10 mouse cellular contexts compared by ENCODE assay signal in the genomic region with DNA sequence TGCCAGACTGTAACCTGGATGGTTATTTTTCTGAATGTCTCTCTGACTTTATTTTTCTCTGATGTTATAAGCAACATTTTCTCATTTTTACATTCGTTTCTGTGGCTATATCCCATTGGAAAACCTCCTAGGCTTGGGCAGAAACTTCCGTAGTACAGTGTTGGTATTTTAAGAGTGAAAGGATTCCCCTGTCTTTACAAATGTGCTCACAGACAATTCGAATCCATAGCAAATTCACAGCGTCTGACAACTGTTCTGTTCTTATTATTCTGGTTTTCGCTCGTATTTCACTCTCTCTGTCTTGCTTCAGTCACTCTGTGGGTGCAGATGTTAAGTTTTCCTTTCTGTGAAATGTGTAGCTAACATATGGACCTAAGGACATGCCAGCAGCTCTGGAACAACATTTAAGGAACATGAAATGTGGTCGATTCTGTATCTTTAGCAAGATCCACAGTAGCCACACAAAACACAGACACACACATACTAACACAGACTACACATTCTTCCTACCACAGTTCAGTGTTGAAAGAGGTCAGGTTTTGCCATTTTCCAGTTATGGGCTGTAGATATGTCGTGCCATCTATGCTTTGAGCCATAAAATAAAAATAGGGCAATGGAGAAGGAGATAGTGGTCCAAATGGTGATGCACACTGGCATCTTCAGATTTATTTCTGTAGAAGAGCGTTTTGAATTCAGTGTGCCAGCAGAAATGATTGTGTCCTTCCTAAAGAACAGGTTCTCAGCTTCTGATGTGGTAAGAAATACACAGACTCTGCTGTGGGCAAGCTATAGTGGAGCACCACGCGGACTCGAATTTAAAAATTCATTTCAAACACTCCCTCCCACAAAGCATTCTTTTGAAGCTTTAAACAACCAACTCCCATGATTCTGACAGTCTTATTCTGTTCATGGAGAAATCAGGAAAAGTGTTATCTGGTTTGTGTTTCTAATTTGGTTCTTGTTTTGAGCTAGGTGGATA.
A peak's percentile ranks its signal among the peaks of the same experiment; 100 is the strongest.
DNase-seq lines count a peak whose midpoint lies in the region; ATAC-seq and TF ChIP-seq lines count a peak whose summit lies in the region.
"Had no signal": no experiment of that assay in that cellular context is flagged by ENCODE, and none has a peak within 500 bp of the region (broad histone marks: within the 10 kb centered on the region; RNA-seq: fewer than 3 reads in every experiment).

No protein-coding gene starts in this region.

- peak overlapping the region; percentile 73 for H3K9ac ChIP-seq in hindbrain, embryonic 16.5 days (ENCODE audit: low read depth, low read length)
- peak overlapping the region; percentile 83 for H3K9ac ChIP-seq in midbrain, postnatal 0 days (replicated peaks; ENCODE audit: low read length, poor library complexity, severe bottlenecking)
- H3K9ac ChIP-seq in lung, postnatal 0 days (replicated peaks; ENCODE audit: low read depth) = no peak overlapping the region
- no peak overlapping the region for H3K9ac ChIP-seq in intestine, postnatal 0 days (ENCODE audit: low read depth, low read length)
- no peak overlapping the region for H3K9ac ChIP-seq in intestine, embryonic 15.5 days
- H3K9ac ChIP-seq: liver, embryonic 15.5 days had no signal

- H3K27me3 ChIP-seq in hindbrain, embryonic 16.5 days (replicated peaks; ENCODE audit: control insufficient read depth, insufficient read depth, low read length) = no peaks in the 10 kb centered on the region
- H3K27me3 ChIP-seq in midbrain, postnatal 0 days (ENCODE audit: insufficient read depth, low read length) = no peaks in the 10 kb centered on the region
- no peaks in the 10 kb centered on the region for H3K27me3 ChIP-seq in lung, postnatal 0 days (replicated peaks; ENCODE audit: insufficient read depth, low read length)
- no peaks in the 10 kb centered on the region for H3K27me3 ChIP-seq in intestine, postnatal 0 days (replicated peaks; ENCODE audit: control insufficient read depth, insufficient read depth, low read length)
- H3K27me3 ChIP-seq in intestine, embryonic 15.5 days (replicated peaks) = no peaks in the 10 kb centered on the region
- H3K27me3 ChIP-seq: liver, embryonic 15.5 days had no signal

- no peak for TF ChIP-seq CTCF in layer of hippocampus, adult 2 months (conservative IDR thresholded peaks at IDR 0.05)
- TF ChIP-seq CTCF in embryonic fibroblast, embryonic 13.5 days (IDR thresholded peaks at IDR 0.05; ENCODE audit: borderline replicate concordance, insufficient read depth, low read length) = no peak
- no peak for TF ChIP-seq CTCF in midbrain, postnatal 0 days (IDR thresholded peaks at IDR 0.05)
- no peak for TF ChIP-seq CTCF in lung, postnatal 0 days (IDR thresholded peaks at IDR 0.05)
- no peak for TF ChIP-seq CTCF in intestine, postnatal 0 days (IDR thresholded peaks at IDR 0.05; ENCODE audit: low read depth)

- no peak for TF ChIP-seq POLR2A in embryonic fibroblast, embryonic 13.5 days (IDR thresholded peaks at IDR 0.05; ENCODE audit: low read depth, low read length)

- peak overlapping the region; percentile 99 for H3K27ac ChIP-seq in layer of hippocampus, adult 2 months
- peak overlapping the region; percentile 17; the same call in 1 of the 2 replicates for H3K27ac ChIP-seq in embryonic fibroblast, embryonic 13.5 days (ENCODE audit: insufficient read depth, low read length)
- peak overlapping the region; percentile 95 for H3K27ac ChIP-seq in hindbrain, embryonic 16.5 days (ENCODE audit: low read depth, low read length)
- peak overlapping the region; percentile 97 for H3K27ac ChIP-seq in midbrain, postnatal 0 days (ENCODE audit: low read depth, low read length)
- H3K27ac ChIP-seq in lung, postnatal 0 days (ENCODE audit: low read length) = no peak overlapping the region
- H3K27ac ChIP-seq in intestine, postnatal 0 days (ENCODE audit: low read depth, low read length) = no peak overlapping the region
- H3K27ac ChIP-seq in intestine, embryonic 15.5 days = no peak overlapping the region

- H3K36me3 ChIP-seq in hindbrain, embryonic 16.5 days (ENCODE audit: control insufficient read depth, insufficient read depth, low read length) = no peaks in the 10 kb centered on the region
- no peaks in the 10 kb centered on the region for H3K36me3 ChIP-seq in midbrain, postnatal 0 days (ENCODE audit: insufficient read depth, low read length)
- H3K36me3 ChIP-seq in lung, postnatal 0 days (ENCODE audit: insufficient read depth, low read length) = no peaks in the 10 kb centered on the region
- H3K36me3 ChIP-seq in intestine, postnatal 0 days (ENCODE audit: control insufficient read depth, insufficient read depth) = no peaks in the 10 kb centered on the region
- no peaks in the 10 kb centered on the region for H3K36me3 ChIP-seq in intestine, embryonic 15.5 days
- H3K36me3 ChIP-seq: liver, embryonic 15.5 days had no signal

- peaks cover 7% of the 10 kb centered on the region for H3K4me1 ChIP-seq in embryonic fibroblast, embryonic 13.5 days (ENCODE audit: control insufficient read depth, insufficient read depth, low read length)
- H3K4me1 ChIP-seq in hindbrain, embryonic 16.5 days (ENCODE audit: control insufficient read depth, insufficient read depth, low read depth, low read length) = no peaks in the 10 kb centered on the region
- H3K4me1 ChIP-seq in midbrain, postnatal 0 days (ENCODE audit: insufficient read depth, low read length) = 0 out of 2 replicates have a peak, but pooled peaks cover 3% of the 10 kb centered on the region
- H3K4me1 ChIP-seq in lung, postnatal 0 days (ENCODE audit: insufficient read depth, low read depth, low read length) = no peaks in the 10 kb centered on the region
- H3K4me1 ChIP-seq in intestine, postnatal 0 days (replicated peaks; ENCODE audit: control insufficient read depth, insufficient read depth, low read length) = no peaks in the 10 kb centered on the region
- H3K4me1 ChIP-seq in intestine, embryonic 15.5 days (replicated peaks) = no peaks in the 10 kb centered on the region
- H3K4me1 ChIP-seq: liver, embryonic 15.5 days had no signal

- H3K4me2 ChIP-seq in hindbrain, embryonic 16.5 days (ENCODE audit: low read length) = peak overlapping the region; percentile 71
- peak overlapping the region; percentile 80 for H3K4me2 ChIP-seq in midbrain, postnatal 0 days (ENCODE audit: low read depth, low read length, poor library complexity, severe bottlenecking)
- no peak overlapping the region for H3K4me2 ChIP-seq in lung, postnatal 0 days (replicated peaks; ENCODE audit: low read depth, low read length)
- no peak overlapping the region for H3K4me2 ChIP-seq in intestine, postnatal 0 days (replicated peaks; ENCODE audit: low read depth)
- no peak overlapping the region for H3K4me2 ChIP-seq in intestine, embryonic 15.5 days (replicated peaks)

- 11% methylated on average over 12 of the region's 12 CpGs for WGBS in hindbrain, embryonic 16.5 days
- 10% methylated on average over 12 of the region's 12 CpGs for WGBS in midbrain, postnatal 0 days
- WGBS in lung, postnatal 0 days = 85% methylated on average over 12 of the region's 12 CpGs
- 88% methylated on average over 12 of the region's 12 CpGs for WGBS in intestine, postnatal 0 days
- 87% methylated on average over 12 of the region's 12 CpGs for WGBS in intestine, embryonic 15.5 days

- ATAC-seq in hindbrain, embryonic 16.5 days = no peak
- no peak for ATAC-seq in midbrain, postnatal 0 days (ENCODE audit: low FRiP score)
- no peak for ATAC-seq in lung, postnatal 0 days
- no peak for ATAC-seq in intestine, postnatal 0 days
- no peak for ATAC-seq in intestine, embryonic 15.5 days
- ATAC-seq: CD4-positive, CD25-positive, alpha-beta regulatory T cell, adult 4 months had no signal

- peak overlapping the region; percentile 61 for H3K4me3 ChIP-seq in layer of hippocampus, adult 2 months
- H3K4me3 ChIP-seq in embryonic fibroblast, embryonic 13.5 days (ENCODE audit: insufficient read depth, low read length) = no peak overlapping the region
- H3K4me3 ChIP-seq in hindbrain, embryonic 16.5 days (ENCODE audit: low read length) = peak overlapping the region; percentile 49
- H3K4me3 ChIP-seq in midbrain, postnatal 0 days (ENCODE audit: low read depth, low read length) = peak overlapping the region; percentile 47
- no peak overlapping the region for H3K4me3 ChIP-seq in lung, postnatal 0 days (ENCODE audit: low read depth, low read length)
- no peak overlapping the region for H3K4me3 ChIP-seq in intestine, postnatal 0 days (ENCODE audit: low read depth, low read length)
- no peak overlapping the region for H3K4me3 ChIP-seq in intestine, embryonic 15.5 days (replicated peaks)
- H3K4me3 ChIP-seq: liver, embryonic 15.5 days had no signal

- TF ChIP-seq EP300 in lung, postnatal 0 days (IDR thresholded peaks at IDR 0.05) = no peak

- no peaks in the 10 kb centered on the region for H3K9me3 ChIP-seq in hindbrain, embryonic 16.5 days (ENCODE audit: control insufficient read depth, low read length)
- no peaks in the 10 kb centered on the region for H3K9me3 ChIP-seq in midbrain, postnatal 0 days (ENCODE audit: low read length)
- no peaks in the 10 kb centered on the region for H3K9me3 ChIP-seq in lung, postnatal 0 days (ENCODE audit: low read length)
- H3K9me3 ChIP-seq in intestine, postnatal 0 days (ENCODE audit: control insufficient read depth) = no peaks in the 10 kb centered on the region
- no peaks in the 10 kb centered on the region for H3K9me3 ChIP-seq in intestine, embryonic 15.5 days
- H3K9me3 ChIP-seq: liver, embryonic 15.5 days had no signal

- no peak for DNase-seq in layer of hippocampus, adult 2 months (ENCODE audit: low spot score in 2 of 2)
- DNase-seq in layer of hippocampus, adult 9-10 months (ENCODE audit: low spot score) = no peak
- peak; percentile 48 for DNase-seq in midbrain, postnatal 0 days (ENCODE audit: low spot score)
- DNase-seq in lung, postnatal 0 days (ENCODE audit: low spot score) = no peak

Comparison
In these comparisons a context has a peak if more than half of its experiments do, and no peak if none do; other contexts are left out.
1. H3K27ac ChIP-seq: peak in layer of hippocampus, adult 2 months (single experiment), embryonic fibroblast, embryonic 13.5 days (single experiment), hindbrain, embryonic 16.5 days (single experiment) and midbrain, postnatal 0 days (single experiment); none in lung, postnatal 0 days (single experiment), intestine, postnatal 0 days (single experiment) and intestine, embryonic 15.5 days (single experiment).
2. H3K4me3 ChIP-seq: peak in layer of hippocampus, adult 2 months (single experiment), hindbrain, embryonic 16.5 days (single experiment) and midbrain, postnatal 0 days (single experiment); none in embryonic fibroblast, embryonic 13.5 days (single experiment), lung, postnatal 0 days (single experiment), intestine, postnatal 0 days (single experiment) and intestine, embryonic 15.5 days (single experiment).
3. H3K4me2 ChIP-seq: peak in hindbrain, embryonic 16.5 days (single experiment) and midbrain, postnatal 0 days (single experiment); none in lung, postnatal 0 days (single experiment), intestine, postnatal 0 days (single experiment) and intestine, embryonic 15.5 days (single experiment).
4. H3K9ac ChIP-seq: peak in hindbrain, embryonic 16.5 days (single experiment) and midbrain, postnatal 0 days (single experiment); none in lung, postnatal 0 days (single experiment), intestine, postnatal 0 days (single experiment) and intestine, embryonic 15.5 days (single experiment).